Mouse (Mus musculus) erythroid progenitor cell, adult 5-6 weeks (primary cell): ENCODE measurements around the gene Rbl2. TPM values are rescaled to one million over a fixed set of nuclear protein-coding genes. Genes with fewer than 3 reads are reported as not detected.

Source experiments
- ATAC-seq: replicated peaks from 2 replicates; pipeline ENCODE4 v1.8.0; 2016; ENCODE audit warnings: moderate number of reproducible peaks, mild to moderate bottlenecking, moderate TSS enrichment, inconsistent platforms; ENCODE audit not compliant: poor library complexity, low FRiP score, severe bottlenecking
- total RNA-seq, 2 experiments: library from RNA; stranded (forward) in 1 of 2; stranded (reverse) in 1 of 2; fragments of 150-400 nt in 1 of 2; fragments of 186-747, 209-891 nt in 1 of 2; gene quantifications; 2 replicates each; pipeline versions ENCODE4 v1.2.3 to v1.2.4; 2015 to 2017; ENCODE audit warnings: low replicate concordance in 2 of 2

Gene Rbl2
- total RNA-seq, 2 experiments from 2014 or later: 20.0 to 28.9 TPM

DNA sequence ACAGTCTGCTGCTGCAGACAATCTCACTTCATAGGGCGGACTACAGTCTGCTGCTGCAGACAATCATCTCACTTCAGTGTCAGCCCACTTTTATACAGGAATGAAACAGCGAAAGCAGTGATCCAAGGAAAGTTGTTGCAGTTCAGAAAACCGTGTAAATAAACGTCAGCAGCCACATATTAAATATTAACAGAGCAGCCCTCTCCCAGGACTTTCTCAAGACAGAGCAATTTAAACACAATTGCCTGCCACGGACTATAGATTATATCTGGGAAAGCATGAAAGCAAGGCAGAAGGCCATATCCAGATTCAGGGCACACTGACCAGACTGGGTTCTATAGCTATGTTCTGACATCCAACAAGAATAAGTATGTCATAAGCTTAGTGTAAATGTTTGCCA lies 24.3 kb downstream of the Rbl2 start:
- no peak for ATAC-seq

DNA sequence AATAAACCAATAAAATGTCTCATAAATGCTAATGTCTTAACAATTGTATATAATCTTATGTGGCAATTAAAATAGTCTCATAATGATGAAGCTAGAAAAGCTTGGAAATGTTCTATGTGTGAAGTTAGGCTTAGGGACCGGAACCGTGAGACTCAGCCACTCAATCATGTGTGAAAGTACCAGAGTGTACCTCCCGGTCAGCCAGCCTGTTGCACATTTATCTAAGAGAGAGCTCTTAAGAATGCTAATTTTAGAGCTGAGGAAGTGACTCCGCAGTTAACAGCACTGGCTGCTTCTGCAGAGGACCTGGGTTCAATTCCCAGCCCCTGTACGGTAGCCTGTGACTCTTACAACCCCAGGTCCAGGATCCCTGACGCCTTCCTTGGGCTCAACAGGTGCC lies 28.2 kb downstream of the Rbl2 start:
- no peak for ATAC-seq

DNA sequence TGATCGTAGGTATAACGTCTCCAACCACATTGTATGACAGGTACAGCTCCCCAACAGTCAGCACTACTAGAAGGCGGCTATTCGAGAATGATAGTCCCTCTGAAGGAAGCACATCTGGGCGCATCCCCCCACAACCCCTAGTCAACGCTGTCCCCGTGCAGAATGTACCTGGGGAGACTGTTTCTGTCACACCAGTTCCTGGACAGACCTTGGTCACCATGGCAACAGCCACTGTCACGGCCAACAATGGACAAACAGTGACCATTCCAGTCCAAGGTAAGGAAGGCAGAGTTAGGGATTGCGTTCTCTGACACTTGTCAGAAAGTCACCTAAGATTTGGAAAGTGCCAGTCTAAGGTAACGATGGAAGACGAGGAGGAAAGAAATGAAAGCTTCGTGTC lies 36.4 kb downstream of the Rbl2 start:
- ATAC-seq: no peak

DNA sequence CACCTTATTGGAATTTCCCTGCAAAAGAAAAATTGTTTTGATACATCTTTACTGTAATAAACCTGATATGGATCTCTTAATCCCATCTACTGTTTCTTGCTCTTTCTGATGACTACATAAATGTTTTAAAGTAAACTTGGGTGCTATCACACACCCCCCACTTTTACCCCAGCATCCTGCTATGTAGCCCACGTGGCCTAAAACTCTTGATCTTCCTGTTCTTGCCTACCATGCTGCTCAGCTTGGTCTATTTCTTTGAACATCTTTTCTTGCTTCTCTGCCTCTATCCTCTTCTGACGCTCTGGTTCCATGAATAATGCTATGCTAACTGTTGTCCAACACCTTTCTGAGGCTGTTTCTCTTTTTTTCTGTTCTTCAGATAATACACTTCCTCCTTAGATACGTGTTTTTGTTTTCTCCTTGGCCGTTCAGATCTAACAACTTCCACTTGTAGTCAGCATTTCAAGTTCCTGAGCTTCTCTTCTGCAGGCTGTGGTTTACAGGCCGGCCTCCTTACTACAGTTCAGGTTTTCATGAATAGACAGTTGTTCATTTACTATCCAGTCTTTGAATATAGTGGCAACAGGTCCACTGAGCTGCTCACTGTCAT lies 42.1 kb downstream of the Rbl2 start:
- ATAC-seq: no peak

DNA sequence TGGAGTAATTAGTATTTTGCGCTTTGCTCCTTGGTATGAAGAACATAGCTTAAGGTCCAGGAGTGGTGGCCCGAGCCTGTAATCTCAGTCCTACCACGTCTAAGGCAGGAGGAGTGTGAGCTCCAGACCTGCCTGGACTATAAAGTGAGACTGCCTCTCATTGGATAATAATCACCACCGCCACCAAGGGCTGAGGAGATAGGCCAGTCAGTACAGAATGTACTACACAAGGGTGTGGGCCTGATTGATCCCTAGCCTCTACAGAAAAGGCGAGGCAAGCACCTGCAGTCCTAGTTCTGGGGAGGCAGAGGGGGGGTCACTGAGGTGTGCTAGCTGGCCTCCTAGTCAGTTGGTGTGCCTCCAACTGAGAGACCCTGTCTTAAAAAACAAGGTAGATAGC lies 44.6 kb downstream of the Rbl2 start:
- ATAC-seq: no peak

DNA sequence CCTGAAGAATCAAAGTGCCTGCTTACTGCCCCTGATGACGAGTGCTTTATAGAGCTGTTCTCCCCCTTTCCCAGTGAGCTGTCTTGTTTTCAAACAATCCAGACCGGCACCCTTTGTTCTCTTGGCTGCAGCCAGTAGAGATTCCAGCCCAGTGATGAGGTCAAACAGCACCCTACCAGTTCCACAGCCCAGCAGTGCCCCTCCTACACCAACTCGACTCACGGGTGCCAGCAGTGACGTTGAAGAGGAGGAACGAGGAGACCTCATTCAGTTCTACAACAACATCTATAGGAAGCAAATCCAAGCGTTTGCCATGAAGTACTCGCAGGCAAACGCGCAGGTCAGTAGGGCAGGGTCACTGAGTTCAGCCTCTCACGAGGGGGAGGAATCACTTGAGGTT lies 45.1 kb downstream of the Rbl2 start:
- no peak for ATAC-seq

DNA sequence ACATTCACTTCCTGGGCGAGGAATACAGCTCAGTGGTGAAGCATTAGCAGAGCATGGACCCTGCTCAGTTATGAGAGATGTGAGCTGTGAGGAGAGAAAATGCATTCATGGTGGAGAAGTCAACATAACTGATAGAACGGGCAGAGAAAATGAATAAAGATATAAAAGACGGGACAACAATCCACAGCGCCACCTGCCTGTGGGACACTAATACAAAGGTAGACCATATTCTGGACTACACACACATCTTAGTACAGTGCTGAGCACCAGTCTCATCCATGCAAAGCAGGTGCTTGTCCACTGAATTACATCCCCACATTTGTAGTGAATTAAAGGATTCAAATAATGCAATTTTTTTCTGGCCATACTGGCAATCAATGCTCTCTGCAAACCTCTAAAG lies 47.7 kb downstream of the Rbl2 start:
- ATAC-seq: no peak

DNA sequence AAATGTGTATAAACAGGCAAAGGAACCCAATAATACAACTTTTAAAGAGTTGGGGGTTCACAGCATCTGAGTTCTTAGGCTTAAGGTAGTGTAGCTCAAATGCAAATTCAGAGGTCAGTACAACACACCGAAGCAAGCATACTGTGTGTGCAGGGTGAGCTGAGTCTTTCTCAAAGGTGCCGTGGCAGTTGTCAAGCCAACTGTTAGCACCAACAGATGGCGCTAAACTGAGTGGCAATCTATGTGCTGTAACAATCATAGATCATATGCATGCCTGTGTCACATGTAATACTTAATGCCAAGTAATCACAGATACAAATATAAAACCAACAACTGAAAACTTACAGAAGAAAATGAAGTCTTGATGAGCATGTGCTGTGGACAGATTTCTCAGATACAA lies 48.3 kb downstream of the Rbl2 start:
- no peak for ATAC-seq

DNA sequence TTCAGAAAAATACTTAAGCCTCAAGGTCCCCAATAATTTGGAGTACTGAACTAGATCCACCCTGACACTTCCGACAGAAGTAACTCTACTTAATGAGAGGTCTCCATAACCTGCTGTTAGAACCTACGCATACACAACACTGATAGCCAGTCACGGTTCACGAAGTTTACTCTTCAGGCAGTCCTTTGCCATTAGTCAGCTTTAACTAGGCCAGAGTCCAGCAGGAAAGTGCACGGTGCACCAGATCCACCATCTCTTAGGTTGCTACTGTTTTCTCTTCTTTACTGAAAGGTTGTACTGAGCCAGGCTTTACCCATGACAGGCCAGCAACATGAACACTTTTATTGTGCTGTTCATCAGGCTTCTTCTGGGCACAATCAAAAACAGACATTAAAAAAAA lies 54.5 kb downstream of the Rbl2 start:
- no peak for ATAC-seq

DNA sequence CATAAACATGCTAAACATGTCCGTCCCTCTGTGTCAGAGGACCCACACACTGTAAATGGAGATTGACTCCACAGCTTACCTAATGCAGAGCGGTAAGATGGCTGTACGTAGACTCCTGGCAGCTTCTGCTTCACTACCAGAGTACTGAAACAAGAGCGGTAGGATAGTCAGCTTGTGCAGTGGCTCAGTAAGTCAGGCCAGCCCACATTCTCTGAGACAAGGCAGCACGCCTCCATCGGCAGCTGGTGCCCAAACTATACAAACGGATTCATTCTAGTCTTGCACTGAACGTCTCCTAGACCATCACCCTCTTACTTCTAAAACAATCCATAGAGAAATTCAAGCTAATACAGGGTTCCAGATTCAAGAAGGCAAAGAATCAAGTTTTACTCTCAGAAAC lies 56.9 kb downstream of the Rbl2 start:
- no peak for ATAC-seq

DNA sequence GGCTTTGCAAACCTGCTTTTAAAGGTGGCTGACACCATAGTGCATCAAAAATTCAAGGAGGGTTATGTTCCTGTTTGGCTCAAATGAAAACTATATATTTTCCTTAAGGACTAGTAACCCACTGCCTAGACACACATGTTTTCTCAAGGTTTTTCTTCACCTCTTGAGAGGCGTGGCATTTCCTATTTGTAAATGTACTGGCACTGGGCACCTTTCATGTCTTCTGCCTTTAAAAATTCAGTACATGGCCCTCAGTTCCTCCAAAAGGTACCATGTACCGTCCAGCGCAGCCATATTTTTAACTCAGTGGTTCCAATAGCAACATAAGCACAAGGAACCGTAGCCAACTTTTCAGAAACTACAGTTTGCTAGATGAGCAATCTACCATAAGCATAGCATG lies 62.9 kb downstream of the Rbl2 start:
- ATAC-seq: no peak

DNA sequence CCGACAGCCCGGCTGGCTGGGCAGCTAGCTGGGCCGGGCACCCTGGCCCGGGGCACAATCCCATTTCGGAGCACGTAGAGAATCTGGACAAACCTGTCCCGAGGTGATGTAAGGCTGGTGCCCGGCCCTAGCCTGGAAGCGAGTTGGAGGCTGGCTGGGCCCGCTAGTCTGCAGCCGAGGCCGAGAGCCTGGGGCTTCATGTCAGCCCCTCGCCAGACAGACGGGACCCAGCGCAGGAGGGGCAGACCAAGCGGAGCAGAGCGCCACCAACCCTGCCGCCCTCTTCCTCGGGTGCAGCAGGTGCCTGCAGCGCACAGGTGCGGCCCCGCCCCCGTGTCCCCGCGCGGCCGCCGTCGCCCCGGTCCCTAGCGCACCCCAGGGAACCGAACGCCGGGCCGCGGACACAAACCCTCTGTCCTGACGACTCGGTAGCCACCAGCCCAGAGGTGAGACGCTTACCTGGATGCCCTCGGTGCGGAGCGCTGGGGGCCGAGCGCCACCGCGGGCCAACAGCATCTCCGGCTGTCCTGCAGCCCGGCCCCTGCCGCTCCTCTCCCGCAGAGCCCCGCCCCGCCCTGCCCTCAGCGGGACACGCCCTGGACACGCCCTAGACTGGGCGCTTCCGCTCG lies 63.7 kb downstream of the Rbl2 start:
- ATAC-seq: peak; percentile 11; the same call in 1 of the 2 replicates

DNA sequence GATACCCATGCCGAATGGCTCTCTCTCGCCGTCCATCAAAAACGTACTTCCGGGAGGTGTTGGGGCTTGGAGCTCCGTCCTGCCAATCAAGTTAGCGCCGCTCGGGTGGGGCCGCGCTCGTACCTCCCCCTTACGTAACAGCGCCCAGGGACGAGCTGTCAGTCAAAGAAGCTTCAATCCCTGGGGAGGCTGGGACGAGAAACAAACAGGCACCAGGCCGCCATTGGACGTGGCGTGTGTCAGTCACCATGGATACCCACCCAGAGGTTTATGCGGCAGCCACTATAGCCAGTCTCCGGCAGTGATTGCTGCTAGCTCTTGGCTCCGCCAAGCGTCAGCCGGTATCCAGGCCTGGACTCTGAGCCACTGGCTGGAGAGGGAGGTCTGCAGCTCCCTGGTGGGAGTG lies 64.2 kb downstream of the Rbl2 start:
- ATAC-seq: peak; percentile 97

DNA sequence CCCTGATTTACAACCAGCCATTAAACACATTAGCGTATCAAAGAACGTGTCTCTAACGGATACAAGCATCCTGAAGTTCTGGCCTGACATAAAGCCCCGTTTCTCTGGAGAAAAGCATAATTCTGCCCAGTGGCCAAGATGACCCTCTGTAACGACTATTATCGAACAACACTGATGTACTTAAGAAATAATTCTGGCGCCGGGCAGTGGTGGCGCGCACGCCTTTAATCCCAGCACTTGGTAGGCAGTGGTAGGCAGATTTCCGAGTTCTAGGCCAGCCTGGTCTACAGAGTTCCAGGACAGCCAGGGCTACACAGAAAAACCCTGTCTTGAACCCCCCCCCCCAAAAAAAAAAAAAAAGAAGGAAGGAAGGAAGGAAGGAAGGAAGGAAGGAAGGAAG lies 64.8 kb downstream of the Rbl2 start:
- no peak for ATAC-seq

DNA sequence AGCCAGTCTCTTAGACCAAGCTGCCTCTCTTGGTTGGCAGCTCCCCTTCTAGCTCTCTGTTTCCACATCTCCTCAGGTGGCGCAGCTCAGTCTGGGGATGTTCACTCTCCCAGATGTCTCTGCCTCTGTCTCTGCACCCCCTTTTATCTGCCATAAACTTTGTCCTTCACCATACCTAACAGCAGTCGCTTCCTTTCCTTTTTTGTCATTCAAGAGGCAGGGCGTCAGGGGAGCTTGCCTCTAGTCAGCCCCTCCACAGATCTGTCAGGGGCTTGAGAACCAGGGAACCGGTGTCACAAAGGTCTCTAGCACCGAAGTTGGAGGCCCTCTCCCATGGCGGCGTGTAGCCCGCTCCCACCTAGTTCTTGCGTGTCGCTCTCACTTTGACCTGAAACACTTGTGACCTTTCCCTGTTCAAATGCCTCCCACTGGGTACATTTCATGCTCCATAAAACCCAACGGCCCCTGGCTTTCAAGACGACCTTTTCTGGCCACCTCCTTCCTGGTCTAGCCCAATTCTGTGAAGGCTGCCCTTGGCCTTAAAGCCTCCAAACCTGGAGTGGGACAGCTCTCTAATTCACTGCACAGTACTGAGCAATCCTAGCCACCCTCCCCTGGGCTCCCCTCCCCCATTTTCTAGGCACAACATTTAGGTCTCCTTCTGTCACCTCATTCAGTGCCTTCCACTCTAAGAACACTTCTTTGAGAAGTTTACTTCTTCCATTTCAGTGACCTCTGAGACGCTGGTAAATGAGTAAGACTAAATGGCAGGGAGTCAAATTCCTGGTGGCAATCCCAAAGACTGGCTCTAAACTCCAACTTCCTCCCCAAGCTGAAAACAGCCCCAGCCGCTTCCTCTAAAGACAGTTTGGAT lies 65.7 kb downstream of the Rbl2 start:
- ATAC-seq: no peak

DNA sequence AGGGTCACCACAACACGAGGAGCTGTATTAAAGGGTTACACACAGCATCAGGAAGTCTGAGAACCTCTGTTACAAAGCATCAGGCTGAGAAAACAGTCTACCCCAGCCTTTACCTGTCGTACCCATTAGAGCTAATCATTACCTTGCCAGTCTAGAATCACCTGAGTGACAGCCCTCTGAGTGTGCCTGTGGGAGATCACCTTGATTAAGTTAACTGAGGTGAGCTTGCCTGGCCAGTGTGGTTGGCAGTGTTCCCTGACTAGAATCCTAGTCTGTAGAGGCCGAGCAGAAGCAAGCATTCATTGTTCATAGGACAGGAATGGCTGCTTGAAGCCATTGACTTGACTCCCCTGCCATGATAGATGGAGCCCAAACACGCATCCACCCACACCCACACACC lies 71.0 kb downstream of the Rbl2 start:
- no peak for ATAC-seq

DNA sequence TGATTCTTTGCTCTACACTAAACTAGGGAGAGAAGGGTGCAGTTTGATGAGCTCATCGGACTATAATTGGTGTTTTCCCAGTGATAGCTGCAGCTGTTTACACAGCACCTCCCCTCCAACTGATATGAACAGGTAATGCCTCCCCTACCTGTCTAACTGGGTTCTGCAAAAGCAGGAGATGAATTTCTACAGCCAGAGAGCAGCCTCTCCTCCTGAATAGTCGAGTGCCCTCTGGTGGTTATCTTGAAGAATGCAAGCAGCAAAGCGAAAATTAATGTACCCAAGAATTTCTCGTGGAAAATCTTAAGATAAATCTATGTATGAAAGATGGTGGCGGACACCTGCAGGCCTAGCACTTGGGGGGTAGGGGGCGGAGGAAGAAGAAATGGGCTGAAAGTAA lies 77.9 kb downstream of the Rbl2 start:
- no peak for ATAC-seq

DNA sequence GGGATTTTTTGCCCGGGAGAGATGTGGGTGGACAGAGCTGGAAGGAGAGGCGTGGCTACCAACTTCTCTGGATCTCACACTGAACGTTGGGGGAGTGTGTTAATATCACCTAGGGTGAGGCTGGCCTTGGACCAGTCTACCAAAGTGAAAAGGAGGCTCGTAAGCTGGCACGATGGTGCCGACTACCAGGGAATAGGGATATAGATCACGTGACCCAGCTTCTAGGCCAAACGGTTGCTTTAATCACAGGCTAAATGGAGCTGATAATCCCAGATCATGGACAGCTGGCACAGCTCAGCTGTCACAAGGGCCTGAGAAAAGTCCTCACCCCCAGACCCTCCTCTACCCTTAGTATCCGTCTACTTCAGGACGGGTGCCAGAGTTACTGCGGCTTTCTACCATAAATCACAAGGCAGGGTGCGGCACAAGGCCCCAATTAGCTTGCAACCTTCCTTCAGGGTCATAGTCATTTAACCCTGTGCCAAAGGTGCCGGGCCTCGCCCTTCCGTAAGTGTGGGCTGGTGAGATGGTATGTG lies 78.9 kb downstream of the Rbl2 start:
- ATAC-seq: no peak

DNA sequence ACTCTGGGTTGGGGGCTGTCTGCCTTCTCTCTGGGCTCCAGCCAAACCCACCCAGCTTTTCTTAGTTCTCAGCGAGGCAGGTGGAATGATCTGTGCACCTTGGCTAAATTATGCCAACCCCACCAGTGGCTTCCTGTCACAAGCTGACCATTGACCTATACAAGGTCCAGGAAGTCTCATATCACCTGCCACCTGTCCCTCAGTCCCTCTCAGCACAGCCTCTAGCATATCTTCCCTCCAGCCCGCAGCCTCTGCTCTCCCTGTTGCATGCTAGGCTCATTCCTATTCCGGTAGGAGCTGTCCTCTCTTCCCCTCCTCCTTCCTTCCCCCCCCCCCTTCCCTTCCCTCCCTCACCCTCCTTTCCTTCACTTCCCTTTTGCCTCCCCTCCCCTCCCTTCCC lies 79.4 kb downstream of the Rbl2 start:
- ATAC-seq: no peak

DNA sequence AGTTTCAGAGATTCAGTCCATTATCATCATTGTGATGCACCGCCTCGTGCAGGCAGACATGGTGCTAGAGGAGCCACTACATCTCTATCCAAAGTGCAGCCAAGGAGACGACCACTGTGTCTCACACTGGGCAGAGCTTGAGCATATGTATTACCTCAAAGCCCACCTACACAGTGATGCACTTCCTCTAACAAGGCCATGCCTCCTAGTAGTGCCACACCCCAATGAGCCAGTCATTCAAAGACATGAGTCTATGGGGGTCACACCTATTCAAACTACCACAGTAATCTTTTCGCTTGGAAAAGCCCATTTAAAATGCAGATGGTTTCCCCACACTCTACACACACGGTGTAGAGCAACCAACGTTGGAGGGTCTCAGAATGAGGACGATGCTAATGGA lies 81.7 kb downstream of the Rbl2 start:
- ATAC-seq: no peak

DNA sequence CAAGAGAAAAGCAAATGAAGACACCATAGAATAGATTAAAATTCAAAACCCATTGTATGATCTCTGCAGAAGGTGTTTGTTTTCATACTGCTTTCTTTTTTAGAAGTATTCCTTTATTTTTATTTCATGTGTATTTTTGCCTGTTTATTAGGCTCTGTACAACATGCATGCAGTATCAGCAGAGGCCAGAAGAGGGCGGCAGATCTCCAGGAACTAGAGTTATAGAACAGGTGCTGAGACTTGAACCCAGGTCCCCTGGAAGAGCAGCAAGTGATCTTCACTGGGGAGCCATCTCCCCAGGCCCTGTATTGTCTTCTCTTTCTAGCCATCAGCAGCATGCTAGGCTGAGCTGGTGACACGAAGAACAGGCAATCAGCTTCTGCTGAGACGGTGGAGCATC lies 84.0 kb downstream of the Rbl2 start:
- ATAC-seq: no peak
